Mouse (Mus musculus) adrenal gland, adult 18-20 months (tissue): ENCODE measurements around the gene Rapgef1. TPM values are rescaled to one million over a fixed set of nuclear protein-coding genes. Genes with fewer than 3 reads are reported as not detected.
A peak's percentile ranks its signal among the peaks of the same experiment; 100 is the strongest.

Source experiments
- DNase-seq, 2 experiments: peaks; one replicate each; pipeline ENCODE4 v3.0.0; 2021 to 2022; ENCODE audit warnings: low spot score in 2 of 2
- total RNA-seq, 2 experiments: library from RNA; stranded (reverse); gene quantifications; 1 replicate in 1 of 2; 2 replicates in 1 of 2; pipeline ENCODE4 v1.2.3; 2021

The Rapgef1 gene
- total RNA-seq, 2 experiments from 2014 or later, result 46.8 to 51.6 TPM

- DNase-seq, result no peak
Observed at GRCm38 (mm10) chr2:29639953-29640743, 20.6 kb downstream of the Rapgef1 start.

GRCm38 (mm10) chr2:29641707-29642106 is 22.2 kb downstream of the Rapgef1 start:
- DNase-seq, result no peak

DNA sequence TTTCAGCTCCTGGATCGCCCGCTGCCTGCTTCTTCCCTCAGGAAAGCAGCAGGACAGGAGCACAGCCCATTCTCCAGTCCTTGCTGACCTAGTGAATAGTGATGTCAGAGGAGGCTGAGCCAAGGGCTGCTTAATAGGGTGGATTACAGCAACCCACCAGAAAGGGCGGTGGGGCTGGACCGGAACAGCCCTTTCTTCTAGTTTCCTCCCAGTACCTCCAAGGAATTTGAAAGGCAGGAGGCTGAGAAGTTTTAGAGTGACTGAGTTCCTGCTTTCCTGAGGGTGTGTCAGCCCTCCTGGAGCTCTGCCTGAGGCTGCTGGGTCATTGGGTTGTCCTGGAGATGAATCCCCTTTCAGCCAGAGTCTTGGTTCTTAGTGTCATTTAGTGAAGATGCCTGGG is 23.9 kb downstream of the Rapgef1 start:
- no peak for DNase-seq

DNA sequence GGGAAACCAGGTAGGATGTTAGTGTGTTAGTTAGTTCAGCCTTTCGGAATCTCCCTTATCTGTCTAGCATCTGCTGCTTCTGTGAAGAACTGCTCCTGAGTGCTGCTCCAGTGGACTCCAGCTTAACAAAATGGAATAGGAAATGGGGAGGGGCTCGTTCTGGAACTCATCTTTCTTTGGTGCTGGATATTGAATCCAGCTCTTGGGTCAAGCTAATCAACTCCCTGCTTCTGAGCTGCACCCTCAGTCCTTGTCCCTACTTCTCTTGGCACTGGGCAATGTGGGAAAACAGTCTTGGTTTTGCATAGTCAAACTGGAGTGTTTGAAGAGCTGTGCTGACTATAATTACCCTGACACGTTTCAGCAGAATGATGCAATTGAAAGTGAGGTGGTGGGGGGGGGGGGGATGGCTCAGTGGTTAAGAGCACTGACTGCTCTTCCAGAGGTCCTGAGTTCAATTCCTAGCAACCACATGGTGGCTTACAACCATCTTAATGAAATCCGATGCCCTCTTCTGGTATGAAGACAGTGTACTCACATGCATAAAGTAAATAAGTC is 25.6 kb downstream of the Rapgef1 start:
- DNase-seq, result no peak

DNA sequence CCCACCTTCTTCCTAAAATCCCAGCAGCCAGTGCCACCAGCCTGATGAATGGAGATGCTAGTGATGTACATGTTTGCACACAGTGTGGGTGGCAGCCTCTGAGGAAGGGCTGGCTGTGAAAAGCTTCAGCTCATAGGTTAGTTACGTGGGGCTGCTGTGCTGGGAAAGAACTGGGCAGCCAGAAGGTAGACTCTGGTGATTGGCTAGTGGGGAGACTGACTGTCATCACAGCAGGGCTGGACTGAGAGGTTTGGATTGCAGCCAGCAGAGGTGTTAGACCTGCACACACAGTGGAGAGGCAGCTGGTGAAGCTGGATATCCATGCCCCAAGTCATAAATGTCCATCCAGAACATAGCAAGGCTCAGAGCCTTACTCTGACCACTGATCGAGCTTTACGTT is 27.1 kb downstream of the Rapgef1 start:
- no peak for DNase-seq

GRCm38 (mm10) chr2:29647162-29647561 is 27.6 kb downstream of the Rapgef1 start:
- DNase-seq, result no peak

- DNase-seq, result no peak
Observed at GRCm38 (mm10) chr2:29647808-29648207, 28.3 kb downstream of the Rapgef1 start.

DNA sequence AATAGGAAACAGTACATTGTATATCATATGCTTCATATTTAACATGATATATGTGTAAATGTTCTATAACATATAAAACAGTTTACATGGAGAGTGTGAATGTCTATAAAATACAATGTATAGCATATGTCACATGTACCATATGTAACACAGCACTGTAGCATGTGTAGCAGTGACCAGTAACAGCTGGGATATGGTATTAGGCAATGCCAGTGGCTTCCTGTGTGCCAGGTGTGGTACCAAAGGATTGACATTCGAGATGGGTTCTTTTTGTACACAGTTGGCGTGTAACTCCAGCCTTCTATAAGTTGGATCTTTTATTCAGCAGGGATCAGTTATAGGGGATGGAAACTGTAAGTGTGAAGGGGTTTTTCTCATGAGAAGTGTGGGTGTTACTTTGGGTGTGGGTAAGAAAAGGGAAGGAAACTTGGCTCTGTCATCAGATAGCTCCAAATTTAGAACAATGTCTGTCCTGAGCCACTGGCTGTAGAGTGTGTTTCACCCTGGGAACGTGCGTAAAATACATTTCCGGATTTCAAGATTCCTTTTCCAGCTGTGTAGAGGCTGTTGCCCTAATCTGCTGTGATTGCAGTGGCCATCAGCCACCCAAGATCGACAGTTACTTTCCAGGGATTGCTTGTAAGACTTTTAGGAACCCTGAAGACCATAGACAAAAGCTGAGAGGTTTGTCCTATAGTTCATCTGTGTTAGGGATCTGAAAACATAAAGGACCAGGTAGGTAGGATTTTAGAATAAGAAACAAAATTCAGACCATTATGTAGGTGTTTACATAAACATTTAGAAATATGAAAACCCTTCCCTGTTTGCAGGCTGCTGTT is 29.7 kb downstream of the Rapgef1 start:
- DNase-seq, result no peak

DNA sequence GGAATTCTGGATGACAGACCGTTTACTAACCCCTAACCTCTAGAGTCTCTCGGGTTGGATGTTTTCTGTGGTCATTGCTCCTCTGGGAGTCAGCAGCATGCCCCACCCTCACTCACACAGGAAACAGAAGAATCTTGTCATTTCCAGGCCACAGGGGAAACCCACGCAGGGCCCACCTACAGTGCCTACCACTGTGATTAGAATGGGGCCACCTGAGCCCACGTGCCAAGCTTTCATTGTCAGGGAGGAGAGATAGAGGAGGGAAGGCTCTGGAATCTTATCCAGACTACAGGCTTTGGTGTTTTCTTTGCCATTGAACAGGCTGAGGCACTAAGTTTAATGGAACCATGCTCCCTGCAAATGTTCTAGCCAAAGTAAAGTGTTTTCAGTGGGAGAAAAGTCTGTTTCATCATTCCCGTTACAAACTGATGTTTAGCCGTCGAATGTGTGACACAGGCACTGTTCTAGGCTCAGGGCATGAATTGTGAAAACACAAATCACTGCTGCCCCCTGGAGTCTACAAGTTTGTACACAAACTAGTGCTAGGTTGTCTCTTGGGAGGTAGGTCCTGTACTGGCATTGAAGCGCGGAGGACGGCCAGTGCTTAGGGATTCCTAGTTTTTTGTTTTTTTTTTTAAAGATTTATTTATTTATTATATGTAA is 30.4 kb downstream of the Rapgef1 start:
- DNase-seq, result peak in 1 of 2 experiments; percentile 54

GRCm38 (mm10) chr2:29651876-29652275 is 32.4 kb downstream of the Rapgef1 start:
- DNase-seq, result no peak

DNA sequence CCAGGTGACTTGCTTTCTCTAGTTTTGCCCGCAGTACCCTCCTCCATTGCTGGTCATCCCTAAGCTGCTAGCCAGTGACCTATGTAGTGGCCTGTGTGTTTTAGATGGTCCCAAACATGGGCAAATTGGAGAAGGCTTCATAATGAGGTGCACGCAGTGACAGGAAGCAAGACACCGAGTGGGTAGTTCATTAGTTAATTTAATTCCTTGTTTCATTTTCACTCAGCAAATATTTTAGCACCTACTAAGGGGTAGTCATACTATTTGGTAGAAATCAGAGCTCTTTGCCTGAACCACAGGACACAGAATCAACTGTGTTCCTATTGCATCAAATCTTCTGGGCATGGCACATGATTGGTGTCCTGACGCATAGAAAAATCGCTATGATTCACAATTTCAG is 35.9 kb downstream of the Rapgef1 start:
- DNase-seq, result no peak

DNA sequence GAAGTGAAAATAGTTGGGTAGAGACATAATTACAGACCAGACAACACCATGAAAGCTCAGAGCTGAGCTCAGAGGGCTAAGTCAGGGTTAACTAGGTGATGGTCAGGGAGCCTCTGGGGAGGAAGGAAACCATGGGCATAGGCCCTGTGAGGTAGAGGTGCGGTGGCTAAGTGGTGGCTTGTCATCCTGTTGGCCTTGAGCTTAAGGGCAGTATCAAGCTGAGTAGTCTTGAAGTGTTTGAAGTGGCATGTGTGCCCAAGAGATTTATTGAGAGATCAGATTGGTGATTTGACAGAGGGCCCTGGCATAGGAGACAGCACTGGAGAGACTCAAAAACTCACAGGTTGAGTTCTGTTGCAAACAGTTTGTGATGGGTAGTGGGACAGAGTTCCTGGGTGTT is 36.6 kb downstream of the Rapgef1 start:
- DNase-seq, result no peak

DNA sequence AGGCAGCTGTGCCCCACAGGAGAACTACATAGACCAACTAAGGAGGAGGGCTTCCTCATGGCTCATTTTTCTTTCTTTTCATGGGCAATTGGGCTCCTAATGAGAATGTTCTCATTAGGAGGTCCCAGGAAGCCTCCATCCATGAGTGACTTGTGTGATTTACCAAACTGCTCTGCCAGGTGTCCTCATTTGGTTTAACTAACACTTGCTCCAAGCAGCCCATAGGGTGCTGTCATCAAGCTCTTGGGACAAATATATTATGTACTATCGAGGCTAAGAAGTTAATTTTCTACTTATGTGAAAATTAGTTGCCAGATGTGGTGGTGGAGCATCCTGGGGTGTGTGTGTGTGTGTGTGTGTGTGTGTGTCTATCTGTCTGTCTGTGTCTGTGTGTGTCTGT is 37.6 kb downstream of the Rapgef1 start:
- no peak for DNase-seq

GRCm38 (mm10) chr2:29661751-29662191 is 42.3 kb downstream of the Rapgef1 start:
- DNase-seq, result no peak

DNA sequence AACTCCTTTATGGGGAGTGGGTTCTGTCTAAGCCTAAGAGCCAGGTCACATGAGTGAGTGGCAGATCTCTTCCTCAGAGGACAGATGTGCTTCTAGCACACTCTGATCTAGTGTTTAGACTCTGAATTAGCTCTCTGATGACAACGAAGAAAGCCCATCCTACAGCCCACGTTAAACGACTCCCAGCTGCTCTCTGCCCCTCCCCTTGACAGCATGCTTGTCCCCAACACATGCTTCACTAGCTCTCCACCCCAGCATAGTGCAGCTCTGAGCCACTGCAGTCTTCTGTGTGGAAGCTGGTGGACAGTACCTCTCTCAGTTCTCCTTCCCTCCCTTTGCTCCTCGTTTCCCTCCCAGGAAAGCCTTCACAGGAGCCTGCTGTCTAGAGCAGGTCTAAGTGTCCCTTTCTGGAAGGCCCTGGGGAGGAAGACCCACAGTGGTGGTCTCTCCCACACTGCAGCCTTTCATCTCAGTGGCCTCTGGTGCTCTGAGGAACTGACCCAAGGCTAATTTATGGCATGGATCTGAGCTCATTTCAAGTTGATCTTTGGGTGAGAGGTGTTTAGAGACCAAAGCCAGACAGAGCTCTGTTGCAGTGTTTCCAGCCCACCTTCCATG is 43.8 kb downstream of the Rapgef1 start:
- DNase-seq, result no peak

DNA sequence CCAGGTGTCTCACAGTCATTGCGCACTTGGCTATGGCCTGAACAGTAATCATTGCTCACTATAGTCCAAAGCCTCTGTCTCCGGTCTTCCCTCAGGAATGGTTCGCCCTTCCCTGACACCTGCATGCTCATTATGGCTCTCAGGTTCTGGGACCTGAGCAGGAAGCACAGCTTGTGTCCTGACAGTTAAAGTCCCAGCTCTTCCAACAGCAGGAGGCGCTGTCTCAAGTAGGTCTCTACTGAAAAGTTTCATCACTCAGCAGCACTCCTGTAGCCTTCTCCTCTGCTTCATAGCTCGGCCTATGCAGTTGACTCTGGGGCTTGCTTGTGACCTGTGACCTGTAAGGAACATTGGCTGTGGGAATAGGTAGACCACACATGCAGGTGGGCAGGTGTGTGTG is 45.9 kb downstream of the Rapgef1 start:
- no peak for DNase-seq

DNA sequence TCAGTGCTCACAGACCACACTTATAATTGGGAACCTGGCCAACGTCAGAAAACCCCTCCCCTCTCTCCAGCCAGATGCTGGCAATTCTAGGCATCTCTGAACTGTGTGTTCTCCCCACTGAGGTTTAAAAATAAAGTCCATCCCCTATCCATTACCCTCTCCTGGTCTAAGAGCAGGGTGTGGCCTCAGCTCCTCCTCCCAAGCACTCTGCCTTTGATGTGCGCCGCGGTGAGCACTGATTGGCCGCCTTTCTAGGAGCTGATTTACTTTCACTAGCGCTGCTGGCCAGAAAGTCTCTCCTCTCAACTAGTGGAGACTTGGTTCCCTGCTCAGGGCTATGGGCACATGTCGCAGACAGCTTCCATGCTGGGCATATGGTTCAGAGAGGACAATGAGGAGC is 47.1 kb downstream of the Rapgef1 start:
- peak; percentile 44 for DNase-seq

GRCm38 (mm10) chr2:29667109-29667508 is 47.6 kb downstream of the Rapgef1 start:
- DNase-seq, result no peak

DNA sequence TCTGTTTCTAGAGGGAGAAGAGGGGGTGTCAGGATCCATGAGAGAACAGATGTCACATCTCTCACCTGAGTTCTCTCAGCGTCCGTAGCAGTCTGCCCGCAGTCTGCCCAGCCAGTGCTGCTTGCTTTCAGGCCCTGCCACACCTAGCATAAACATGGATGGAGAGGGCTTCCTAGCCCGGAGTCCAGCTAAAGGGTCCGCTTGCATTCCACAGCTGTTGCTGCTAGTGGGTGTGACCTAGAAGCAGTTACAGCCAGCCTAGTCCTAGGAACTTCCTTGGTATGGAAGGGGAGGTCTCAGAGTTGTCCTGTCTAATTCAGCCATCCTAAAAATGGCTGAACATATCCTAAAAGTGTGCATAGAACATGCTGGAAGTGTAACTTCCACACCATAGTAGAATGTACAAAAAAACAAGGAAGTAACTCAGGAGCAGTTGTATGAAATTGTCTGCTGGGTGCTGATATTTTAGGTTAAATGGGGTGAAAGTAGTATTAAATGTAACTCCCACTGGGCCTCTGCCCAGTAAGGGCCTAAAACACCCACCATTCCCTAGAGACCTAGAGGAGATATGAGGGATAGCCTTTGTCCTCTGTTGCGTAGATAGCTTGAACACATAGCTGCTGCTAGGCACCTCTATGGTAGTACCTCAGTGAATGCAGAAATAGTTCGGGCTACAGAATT is 48.6 kb downstream of the Rapgef1 start:
- DNase-seq, result no peak

- DNase-seq, result no peak
Observed at GRCm38 (mm10) chr2:29668963-29669362, 49.4 kb downstream of the Rapgef1 start.
